Mouse (Mus musculus) ES-E14 (cell line): ENCODE data around the gene Rora.

ENCODE experiments used
- ZC3H11A ChIP-seq: IDR thresholded peaks from 2 replicates; pipeline ENCODE4 v1.6.1; 2012; ENCODE audit warnings: low read depth, mild to moderate bottlenecking, inconsistent platforms, low read length, borderline replicate concordance
- ZNF384 ChIP-seq: IDR thresholded peaks from 2 replicates; pipeline ENCODE4 v1.6.1; 2012; ENCODE audit warnings: low read depth, low read length, inconsistent platforms

DNA sequence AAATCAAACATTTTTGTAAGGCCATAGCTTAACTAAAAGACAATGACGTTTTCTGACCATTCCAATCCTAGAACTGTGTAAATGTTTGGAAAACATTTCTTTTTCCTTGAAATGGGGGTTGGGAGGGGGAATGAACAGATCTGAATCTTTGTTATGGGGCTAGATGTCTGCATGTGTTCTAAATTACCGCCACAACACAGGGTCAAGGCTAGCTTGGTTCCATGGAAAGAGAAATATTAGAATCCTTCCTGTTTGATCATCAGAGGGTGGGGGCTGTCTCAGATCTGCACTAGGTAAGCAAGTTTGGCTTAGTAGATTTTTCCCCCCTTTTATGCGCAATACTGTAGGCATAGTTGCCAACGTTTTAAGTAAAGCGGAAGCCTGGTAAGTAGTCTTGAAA is 635.0 kb downstream of the Rora start:
- TF ChIP-seq ZNF384 = no peak
- TF ChIP-seq ZC3H11A = no peak
